Mouse (Mus musculus) forebrain, postnatal 0 days (tissue): ENCODE data around the gene Il25. TPM values are rescaled to one million over a fixed set of nuclear protein-coding genes. Genes with fewer than 3 reads are reported as not detected.

Experiments used
- ATAC-seq: fragments of 200-750 bp; cut with Nextera tagmentation; 2 replicates; pipeline ENCODE4 v1.8.0; 2017; ENCODE audit warnings: mild to moderate bottlenecking, moderate library complexity
- DNase-seq: peaks from one replicate; pipeline ENCODE4 v3.0.0-alpha.2; 2015
- H3K27ac ChIP-seq: fragments of 300-500 bp; sonication (generic); 2 replicates; pipeline ENCODE4 v1.5.1; 2014; ENCODE audit warnings: low read depth, mild to moderate bottlenecking, antibody characterized with exemption, low read length, moderate library complexity, mixed read lengths
- H3K27me3 ChIP-seq: fragments of 300-500 bp; sonication (generic); 2 replicates; pipeline ENCODE4 v1.6.1; 2014; ENCODE audit warnings: mild to moderate bottlenecking, low read length, mixed read lengths; ENCODE audit not compliant: insufficient read depth
- H3K36me3 ChIP-seq: fragments of 300-500 bp; sonication (generic); 2 replicates; pipeline ENCODE4 v1.6.1; 2014; ENCODE audit warnings: mild to moderate bottlenecking, moderate library complexity; ENCODE audit not compliant: insufficient read depth
- H3K4me1 ChIP-seq: fragments of 300-500 bp; sonication (generic); 2 replicates; pipeline ENCODE4 v1.6.1; 2014; ENCODE audit warnings: antibody characterized with exemption; ENCODE audit not compliant: insufficient read depth
- H3K4me2 ChIP-seq: fragments of 300-500 bp; sonication (generic); 2 replicates; pipeline ENCODE4 v1.6.1; 2014; ENCODE audit warnings: low read depth, mild to moderate bottlenecking, moderate library complexity
- H3K4me3 ChIP-seq: fragments of 300-500 bp; sonication (generic); 2 replicates; pipeline ENCODE4 v1.5.1; 2014; ENCODE audit warnings: low read depth, low read length, mixed read lengths
- H3K9ac ChIP-seq: fragments of 300-500 bp; sonication (generic); 2 replicates; pipeline ENCODE4 v1.6.1; 2014; ENCODE audit warnings: mild to moderate bottlenecking
- H3K9me3 ChIP-seq: fragments of 300-500 bp; sonication (generic); 2 replicates; pipeline ENCODE4 v1.6.1; 2016; ENCODE audit warnings: low read length
- CTCF ChIP-seq: sonication (generic); IDR thresholded peaks from 2 replicates; pipeline ENCODE4 v1.5.1; 2016; ENCODE audit warnings: antibody characterized with exemption, control low read depth, low read depth
- WGBS: fragments of 180-500 bp; shearing (Covaris S2); extraction: QIAGEN DNeasy Blood & Tissue Kit; methylation state at CpG from one replicate; pipeline ENCODE4 v1.1.7; 2014; 5-methylcytosine and 5-hydroxymethylcytosine counted together
- microRNA counts: library from miRNA; unstranded; fragments of <30 nt; microRNA quantifications from one replicate; lab custom pipeline; 2015
- microRNA-seq, 2 experiments: library from miRNA; unstranded; fragments of <30 nt; microRNA quantifications; one replicate each; pipeline ENCODE4; 2016
- polyA plus RNA-seq: library from polyadenylated mRNA; unstranded; fragments of >200 nt; fragmentation: Nextera tagmentation; extraction: Ambion mirVana; gene quantifications from 2 replicates; pipeline ENCODE4 v1.2.1, GENCODE M21; 2015
- total RNA-seq: library from RNA; depleted of rRNA; stranded (reverse); fragments of >200 nt; gene quantifications from 2 replicates; pipeline ENCODE4 v1.2.3, GENCODE M21; 2014; rRNA removed

Gene Il25
- total and polyA plus RNA-seq, 2 experiments from 2014 or later: 0.38 to 0.58 TPM

GRCm38 (mm10) chr14:54974068-54974791 is 41.7 kb downstream of the Il25 start:
- no peaks in the 10 kb centered on the region for H3K36me3 ChIP-seq
- DNase-seq (peak; percentile 82), ATAC-seq (peak; percentile 94)
- H3K27ac ChIP-seq: peak overlapping the region; percentile 85
- H3K9me3 ChIP-seq: no peaks in the 10 kb centered on the region
- no peak overlapping the region for H3K4me3 ChIP-seq
- no peaks in the 10 kb centered on the region; the same call in 1 of the 2 replicates for H3K4me1 ChIP-seq
- 68% methylated on average over 6 of the region's 6 CpGs for WGBS
- no peak overlapping the region for H3K9ac ChIP-seq
- no peaks in the 10 kb centered on the region for H3K27me3 ChIP-seq
- no peak overlapping the region for H3K4me2 ChIP-seq
- no peak for TF ChIP-seq CTCF

DNA sequence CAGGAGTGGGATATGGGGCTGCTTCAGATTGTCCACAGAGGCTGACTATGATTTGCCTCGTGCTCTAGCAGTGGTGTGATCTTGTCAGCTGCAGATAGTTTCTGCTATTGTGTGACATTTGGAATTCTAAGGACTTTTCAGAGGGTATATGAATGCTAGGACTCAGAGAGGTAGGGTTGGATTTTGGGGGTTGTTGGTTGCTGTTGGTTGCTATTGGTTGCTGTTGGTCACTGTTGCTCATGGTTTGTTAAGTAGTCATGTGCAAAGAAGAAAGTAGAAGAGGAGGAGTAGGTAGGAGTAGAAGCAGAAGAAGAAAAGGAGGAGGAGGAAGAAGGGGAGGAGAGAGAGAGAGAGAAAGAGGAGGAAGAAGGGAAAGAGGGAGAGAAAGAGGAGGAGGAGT is 44.1 kb downstream of the Il25 start, which contains the start of gene Gm17428:
Gene Gm17428 (plus strand): TSS at position 301 of the 400 bp plus-strand sequence.
- DNase-seq (no peak), ATAC-seq (no peak)
- Histone ChIP-seq H3K4me2 (no peak within 1 kb of the TSS), H3K27me3 (no peaks in the 10 kb centered on the region), H3K4me1 (no peaks in the 10 kb centered on the region; the same call in 1 of the 2 replicates), H3K4me3 (no peak within 1 kb of the TSS), H3K9ac (no peak within 1 kb of the TSS), H3K9me3 (no peaks in the 10 kb centered on the region), H3K36me3 (no peaks in the 10 kb centered on the region), H3K27ac (no peak within 1 kb of the TSS)
- WGBS: 61% methylated on average over 1 of the region's 1 CpGs
- no peak for TF ChIP-seq CTCF

DNA sequence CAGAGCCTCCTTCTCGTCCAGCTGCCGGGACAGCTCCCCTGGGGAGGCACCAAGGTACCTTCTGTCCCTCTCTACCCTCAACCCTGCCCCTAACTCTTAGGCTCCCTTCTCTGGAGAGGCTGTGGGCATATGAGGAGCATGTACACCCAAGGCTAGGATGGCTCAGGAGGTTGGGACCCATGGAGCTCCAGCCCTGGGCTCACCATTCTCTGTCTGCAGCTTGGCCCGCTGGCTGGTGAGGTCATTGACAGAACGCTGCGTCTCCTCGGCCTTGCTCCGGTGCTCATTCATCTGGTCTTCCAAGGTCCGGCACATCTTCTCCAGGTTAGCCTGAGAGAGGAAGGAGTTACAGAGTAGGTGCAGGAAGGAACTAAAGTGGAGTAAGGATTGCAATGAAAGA is 46.2 kb downstream of the Il25 start:
- WGBS: 88% methylated on average over 8 of the region's 8 CpGs
- no peaks in the 10 kb centered on the region for H3K27me3 ChIP-seq
- H3K9ac ChIP-seq: no peak overlapping the region
- H3K4me2 ChIP-seq: no peak overlapping the region
- TF ChIP-seq CTCF: no peak
- H3K9me3 ChIP-seq: no peaks in the 10 kb centered on the region
- no peak for DNase-seq
- H3K4me1 ChIP-seq: no peaks in the 10 kb centered on the region; the same call in 1 of the 2 replicates
- no peaks in the 10 kb centered on the region for H3K36me3 ChIP-seq
- no peak overlapping the region for H3K27ac ChIP-seq
- H3K4me3 ChIP-seq: no peak overlapping the region
- ATAC-seq: no peak

- WGBS: 96% methylated on average over 7 of the region's 7 CpGs
Measured at GRCm38 (mm10) chr14:54981934-54982333, 49.4 kb downstream of the Il25 start.

More at GRCm38 (mm10) chr14:54981934-54982333, 49.4 kb downstream of the Il25 start:
- DNase-seq: no peak
- H3K36me3 ChIP-seq: no peaks in the 10 kb centered on the region
- H3K9ac ChIP-seq: no peak overlapping the region
- no peak overlapping the region for H3K27ac ChIP-seq
- no peak for ATAC-seq
- H3K27me3 ChIP-seq: no peaks in the 10 kb centered on the region
- no peak overlapping the region for H3K4me3 ChIP-seq
- no peak for TF ChIP-seq CTCF
- H3K4me2 ChIP-seq: no peak overlapping the region
- no peaks in the 10 kb centered on the region for H3K9me3 ChIP-seq
- H3K4me1 ChIP-seq: no peaks in the 10 kb centered on the region

MicroRNAs within 50 kb of the gene (microRNA counts, 519-probe panel; counts per million panel counts)
- microRNA mmu-miR-208a (lab: Ali Mortazavi, UCI) (3,552 counts per million, percentile 34 among the panel's probes with 10 or more counts), microRNA mmu-miR-208b (lab: Ali Mortazavi, UCI) (not detected)

Small RNAs within 50 kb of the gene (microRNA-seq; reads per million reads assigned to microRNA genes)
- gene Mir208a (0.77 to 10.7 reads per million in 2 experiments), gene Mir208b (15.5 to 70.4 reads per million in 2 experiments)

Other genes starting within 250 kb of the Il25 start
- 32.0 and 36.2 TPM in 2 replicates for gene 1700123O20Rik, start 246.5 kb upstream of the Il25 start, total RNA-seq
- gene 1700123O20Rik, start 246.5 kb upstream of the Il25 start, polyA plus RNA-seq: 66.6 and 70.7 TPM in 2 replicates
- 143 and 147 TPM in 2 replicates for gene Acin1, start 245.8 kb upstream of the Il25 start, total RNA-seq
- gene Acin1, start 245.8 kb upstream of the Il25 start, polyA plus RNA-seq: 80.7 and 97.0 TPM in 2 replicates
- gene Gm29776, start 233.9 kb upstream of the Il25 start, total RNA-seq: 0.14 and 0.15 TPM in 2 replicates
- gene Gm29776, start 233.9 kb upstream of the Il25 start, polyA plus RNA-seq: 0.06 and 0.13 TPM in 2 replicates
- 0.38 TPM in 1 of 2 replicates, not detected in the other for gene Cebpe, start 220.5 kb upstream of the Il25 start, total RNA-seq
- gene Cebpe, start 220.5 kb upstream of the Il25 start, polyA plus RNA-seq: not detected in 2 replicates
- gene Slc7a8, start 150.7 kb upstream of the Il25 start, total RNA-seq: 11.8 and 13.3 TPM in 2 replicates
- 12.5 and 14.5 TPM in 2 replicates for gene Slc7a8, start 150.7 kb upstream of the Il25 start, polyA plus RNA-seq
- gene Rnf212b, start 118.6 kb upstream of the Il25 start, total RNA-seq: not detected in 2 replicates
- gene Rnf212b, start 118.6 kb upstream of the Il25 start, polyA plus RNA-seq: not detected in 2 replicates
- gene Homez, start 61.7 kb upstream of the Il25 start, total RNA-seq: 7.1 and 7.2 TPM in 2 replicates
- 2.7 and 6.9 TPM in 2 replicates for gene Homez, start 61.7 kb upstream of the Il25 start, polyA plus RNA-seq
- 17.4 and 19.7 TPM in 2 replicates for gene Ppp1r3e, start 55.1 kb upstream of the Il25 start, total RNA-seq
- 2.3 and 3.3 TPM in 2 replicates for gene Ppp1r3e, start 55.1 kb upstream of the Il25 start, polyA plus RNA-seq
- 33.2 and 38.0 TPM in 2 replicates for gene Bcl2l2, start 49.3 kb upstream of the Il25 start, total RNA-seq
- 2.5 and 2.9 TPM in 2 replicates for gene Bcl2l2, start 49.3 kb upstream of the Il25 start, polyA plus RNA-seq
- gene Gm20521, start 49.3 kb upstream of the Il25 start, total RNA-seq: 3.1 TPM in 1 of 2 replicates, not detected in the other
- 0.30 and 0.89 TPM in 2 replicates for gene Gm20521, start 49.3 kb upstream of the Il25 start, polyA plus RNA-seq
- gene Pabpn1, start 40.2 kb upstream of the Il25 start, total RNA-seq: 113 and 116 TPM in 2 replicates
- 105 and 126 TPM in 2 replicates for gene Pabpn1, start 40.2 kb upstream of the Il25 start, polyA plus RNA-seq
- 327 and 359 TPM in 2 replicates for gene Slc22a17, start 19.6 kb upstream of the Il25 start, total RNA-seq
- gene Slc22a17, start 19.6 kb upstream of the Il25 start, polyA plus RNA-seq: 230 and 282 TPM in 2 replicates
- gene Efs, start 6.6 kb upstream of the Il25 start, total RNA-seq: 22.2 and 29.8 TPM in 2 replicates
- gene Efs, start 6.6 kb upstream of the Il25 start, polyA plus RNA-seq: 13.4 and 13.5 TPM in 2 replicates
- gene Cmtm5, start 3.6 kb downstream of the Il25 start, total RNA-seq: 17.9 and 19.9 TPM in 2 replicates
- gene Cmtm5, start 3.6 kb downstream of the Il25 start, polyA plus RNA-seq: 17.7 and 22.7 TPM in 2 replicates
- 0.23 and 5.8 TPM in 2 replicates for gene Myh6, start 34.2 kb downstream of the Il25 start, total RNA-seq
- gene Myh6, start 34.2 kb downstream of the Il25 start, polyA plus RNA-seq: 2.3 and 2.5 TPM in 2 replicates
- gene Gm17428, start 44.2 kb downstream of the Il25 start, total RNA-seq: not detected in 2 replicates
- gene Gm17428, start 44.2 kb downstream of the Il25 start, polyA plus RNA-seq: not detected in 2 replicates
- 8.5 and 9.3 TPM in 2 replicates for gene Myh7, start 61.9 kb downstream of the Il25 start, total RNA-seq
- 8.8 and 9.6 TPM in 2 replicates for gene Myh7, start 61.9 kb downstream of the Il25 start, polyA plus RNA-seq
- 24.2 and 36.8 TPM in 2 replicates for gene Ngdn, start 82.8 kb downstream of the Il25 start, total RNA-seq
- 47.9 and 51.3 TPM in 2 replicates for gene Ngdn, start 82.8 kb downstream of the Il25 start, polyA plus RNA-seq
- 8.9 and 11.1 TPM in 2 replicates for gene Zfhx2, start 159.6 kb downstream of the Il25 start, total RNA-seq
- gene Zfhx2, start 159.6 kb downstream of the Il25 start, polyA plus RNA-seq: 2.7 and 7.5 TPM in 2 replicates
- 49.0 and 55.2 TPM in 2 replicates for gene Thtpa, start 162.1 kb downstream of the Il25 start, total RNA-seq
- 47.2 and 48.0 TPM in 2 replicates for gene Thtpa, start 162.1 kb downstream of the Il25 start, polyA plus RNA-seq
- gene Ap1g2, start 173.9 kb downstream of the Il25 start, total RNA-seq: 11.3 and 12.8 TPM in 2 replicates
- 4.2 and 5.5 TPM in 2 replicates for gene Ap1g2, start 173.9 kb downstream of the Il25 start, polyA plus RNA-seq
- 156 and 160 TPM in 2 replicates for gene Jph4, start 184.2 kb downstream of the Il25 start, total RNA-seq
- 47.4 and 55.3 TPM in 2 replicates for gene Jph4, start 184.2 kb downstream of the Il25 start, polyA plus RNA-seq